Mouse (Mus musculus) colon, adult 2 months (tissue): Measurements from ENCODE around the gene Slc22a14. TPM values are rescaled to one million over a fixed set of nuclear protein-coding genes. Genes with fewer than 3 reads are reported as not detected.

ENCODE experiments used
- polyA plus RNA-seq: library from polyadenylated mRNA; depleted of rRNA; stranded (reverse); fragments of >200 nt; gene quantifications from 2 replicates; pipeline ENCODE4 v1.2.3, GENCODE M21; 2012; rRNA removed

Slc22a14 gene
- polyA plus RNA-seq = not detected in 2 replicates

DNA sequence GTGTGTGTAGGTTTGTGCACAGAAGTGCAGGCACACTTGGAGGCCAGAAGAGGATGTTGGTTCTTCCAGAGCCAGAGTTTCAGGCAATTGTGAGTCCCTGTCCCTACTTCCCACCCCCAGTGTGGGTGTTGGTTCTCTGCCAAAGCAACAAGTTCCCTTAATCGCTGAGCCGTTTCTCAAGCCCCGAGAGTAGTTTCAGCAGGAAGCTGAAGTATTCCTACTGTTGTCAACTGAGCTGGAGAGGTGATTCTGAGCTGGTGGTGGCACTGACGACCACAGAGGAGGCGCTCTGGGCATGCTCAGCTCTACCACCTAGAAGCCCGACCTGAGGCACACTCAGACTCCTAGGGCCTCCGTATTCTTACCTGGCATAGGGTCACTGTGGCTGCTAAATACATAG is at the start of gene Slc22a14:
Gene Slc22a14, minus strand, starts transcription at position 270 of the 400 bp plus-strand sequence.

DNA sequence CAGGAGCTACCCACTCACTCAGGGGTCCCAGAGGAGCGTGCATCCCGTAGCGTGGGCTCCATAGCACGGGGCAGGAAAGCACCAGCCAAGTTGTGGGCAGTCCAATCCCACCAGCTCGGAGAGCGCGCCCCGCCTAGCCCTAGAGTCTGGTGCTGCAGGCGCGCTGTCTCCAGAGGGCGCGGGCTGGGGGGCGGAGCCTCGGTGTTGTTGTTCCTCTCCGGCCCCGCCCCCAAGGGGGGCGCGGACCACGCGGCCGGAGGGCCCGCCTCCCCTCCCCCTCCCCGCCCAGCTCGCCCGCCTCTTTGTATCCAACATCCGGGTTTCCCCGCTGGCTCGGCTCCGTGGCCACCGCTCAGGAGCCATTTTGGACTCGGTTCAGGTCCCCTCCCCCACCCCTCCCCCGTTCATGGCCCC is 36.5 kb upstream of the Slc22a14 start, which contains the start of gene Acvr2b:
Gene Acvr2b, plus strand, starts transcription at position 318 of the 414 bp plus-strand sequence.

GRCm38 (mm10) chr9:119357331-119358057 is 7.9 kb downstream of the Slc22a14 start, which contains the start of gene Xylb:
Gene Xylb (plus strand): TSS chr9:119357381.

DNA sequence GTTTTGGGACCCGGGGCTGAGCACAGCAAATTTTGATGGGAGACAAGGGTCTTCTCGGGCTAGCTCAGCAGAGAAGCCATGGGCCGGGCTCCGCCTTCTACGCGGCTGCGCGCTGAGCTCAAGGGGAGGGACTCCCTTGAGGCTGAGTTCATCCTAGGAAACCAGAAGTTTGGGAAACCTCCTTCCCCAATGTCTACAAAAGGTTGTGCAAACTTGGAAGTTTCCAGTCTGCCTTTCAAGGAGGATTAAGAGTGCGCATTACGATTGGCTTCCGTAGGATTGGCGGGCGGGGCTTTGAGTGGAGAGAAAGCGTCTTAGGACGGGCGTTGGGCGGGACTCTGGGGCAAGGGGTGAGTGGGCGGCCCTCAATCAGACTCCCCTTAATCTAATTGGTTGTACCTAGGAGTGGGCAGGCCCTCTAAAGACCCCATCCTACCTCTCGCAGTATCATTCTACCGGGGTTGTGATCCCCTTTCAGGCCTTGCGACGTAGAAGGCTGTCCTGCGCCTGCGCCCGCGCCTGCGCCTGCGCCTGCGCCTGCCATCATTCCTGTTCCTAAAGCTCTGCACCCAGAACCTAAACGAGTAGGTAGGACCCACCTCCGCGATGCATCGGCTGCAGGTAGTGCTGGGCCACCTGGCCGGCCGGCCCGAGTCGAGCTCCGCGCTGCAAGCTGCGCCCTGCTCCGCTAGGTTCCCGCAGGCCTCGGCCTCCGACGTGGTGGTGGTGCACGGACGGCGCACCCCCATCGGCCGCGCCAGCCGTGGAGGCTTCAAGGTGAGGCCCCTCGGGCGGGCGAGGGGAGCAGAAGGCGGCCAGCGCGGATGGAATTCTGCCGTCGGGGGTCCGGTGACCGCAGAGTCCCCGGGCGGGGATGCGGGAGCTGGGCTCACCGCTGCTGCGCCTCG is 24.2 kb downstream of the Slc22a14 start, which contains the start of gene Myd88:
Gene Myd88, minus strand, starts transcription at position 503 of the 908 bp plus-strand sequence.

DNA sequence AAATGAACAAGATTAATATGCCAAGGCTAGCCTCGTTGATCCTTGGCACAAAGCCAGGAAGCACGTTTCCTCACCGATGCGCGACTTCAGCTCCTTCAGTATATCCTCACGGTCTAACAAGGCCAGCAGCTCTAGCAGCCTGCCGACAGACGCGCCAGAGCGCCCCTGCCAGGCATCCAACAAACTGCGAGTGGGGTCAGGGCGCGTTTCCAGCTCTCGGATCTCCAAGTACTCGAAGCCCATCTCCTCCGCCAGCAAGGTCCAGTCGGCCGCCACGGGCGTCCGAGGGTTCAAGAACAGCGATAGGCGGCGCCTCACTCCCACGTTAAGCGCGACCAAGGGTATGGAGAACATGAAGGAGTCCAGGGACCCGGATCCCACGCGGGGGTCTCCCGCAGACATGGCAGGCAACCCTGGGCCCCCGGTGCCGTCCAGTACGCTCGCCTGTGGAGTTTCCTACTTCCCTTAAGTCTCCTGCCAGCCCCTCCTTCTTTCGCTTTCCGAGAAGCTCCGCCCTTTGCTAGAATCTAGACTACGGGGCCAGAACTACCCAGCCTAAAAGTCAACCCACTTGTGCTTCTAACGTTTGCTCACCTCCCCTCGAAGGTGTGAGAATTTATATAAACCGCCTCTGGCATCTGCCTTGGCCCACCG is 25.7 kb downstream of the Slc22a14 start, which contains the start of gene Acaa1a:
Gene Acaa1a, plus strand, starts transcription at position 119 of the 654 bp plus-strand sequence.

DNA sequence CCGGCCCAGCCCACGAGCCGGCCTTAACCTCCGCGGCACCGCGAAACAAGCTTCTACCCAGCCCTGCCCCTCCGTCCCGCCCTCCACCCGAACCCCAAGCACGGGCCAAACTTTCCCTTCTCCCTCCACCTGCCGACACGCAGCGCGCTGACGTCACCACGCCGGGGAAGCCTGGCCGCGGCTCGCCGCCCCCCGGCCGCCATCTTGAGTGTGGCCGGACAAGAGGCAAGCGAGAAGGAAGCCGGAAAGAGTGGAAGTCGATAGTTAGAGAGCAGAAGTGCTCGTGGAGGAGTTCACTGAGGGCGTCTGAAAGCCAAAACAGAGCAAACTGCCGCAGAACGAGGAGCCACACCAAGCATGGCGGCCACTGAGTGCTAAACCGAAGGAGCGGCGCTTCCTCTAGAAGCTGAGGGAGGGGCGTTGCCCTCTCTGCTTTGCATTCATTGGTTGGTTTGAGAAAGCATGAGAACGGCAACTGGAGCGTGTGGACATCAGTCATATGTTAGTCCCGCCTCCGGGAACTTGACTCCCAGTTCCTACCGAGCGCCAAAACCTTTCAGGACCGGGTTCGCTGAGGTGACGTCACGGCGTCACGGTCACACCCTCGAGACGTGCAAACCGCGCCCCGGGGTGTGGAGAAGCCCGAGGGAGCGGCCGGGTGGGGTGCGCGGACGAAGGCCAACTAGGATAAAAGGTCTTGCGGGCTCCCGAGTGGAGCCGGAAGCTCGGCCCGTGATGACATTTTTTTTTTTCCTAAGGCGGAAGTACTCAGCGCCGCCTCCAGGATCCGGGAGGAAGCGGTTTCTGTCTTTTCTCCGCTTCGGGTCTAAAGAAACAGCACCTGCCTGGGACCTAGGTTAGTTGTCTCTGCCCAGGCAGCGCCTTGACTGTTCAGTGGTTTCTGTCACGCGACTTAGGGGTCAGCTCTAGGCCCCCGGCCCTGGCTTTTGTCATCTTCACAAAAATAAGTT is 42.8 kb downstream of the Slc22a14 start, which contains the start of gene Oxsr1:
Gene Oxsr1, minus strand, starts transcription at position 139 of the 971 bp plus-strand sequence.

DNA sequence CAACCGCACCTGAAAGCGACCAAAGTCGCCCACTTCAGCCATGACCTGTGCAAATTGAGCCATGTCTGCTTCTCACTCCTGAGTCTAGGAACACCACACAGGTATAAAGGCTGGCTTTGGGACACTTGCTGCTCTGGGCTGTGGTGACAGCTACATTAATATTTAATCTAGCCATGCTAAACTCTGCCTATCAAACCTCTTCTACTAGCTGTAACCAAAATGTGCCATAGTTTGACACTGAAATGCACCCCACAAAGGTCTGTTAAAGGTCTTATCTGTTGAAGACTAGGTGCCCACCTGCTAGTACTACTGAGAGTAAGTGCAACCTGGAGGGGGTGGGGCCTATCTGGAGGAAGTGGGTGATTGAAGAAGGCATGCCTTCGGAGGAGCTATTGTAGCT is 156.4 kb downstream of the Slc22a14 start, which contains the start of gene Slc22a13:
Gene Slc22a13, minus strand, starts transcription at position 101 of the 400 bp plus-strand sequence.

DNA sequence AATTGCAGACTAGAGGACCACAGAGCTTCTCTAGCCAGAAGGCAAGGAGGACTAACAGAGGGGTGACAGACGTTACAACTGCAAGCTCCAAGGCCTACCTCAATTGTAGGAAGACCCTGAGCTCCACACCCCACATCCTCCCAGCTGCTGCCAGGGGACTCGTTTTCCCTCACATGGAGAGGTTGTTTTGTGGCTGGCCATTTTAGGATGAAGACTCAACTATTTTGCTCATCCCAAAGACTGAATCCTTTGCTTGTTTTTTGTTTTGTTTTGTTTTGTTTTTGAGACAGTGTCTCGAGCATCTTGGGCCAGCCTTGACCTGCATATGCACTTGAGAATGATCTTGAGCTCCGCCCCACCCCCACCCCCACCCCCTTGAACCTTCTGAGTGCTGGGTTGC is 206.5 kb downstream of the Slc22a14 start, which contains the start of gene Gm47289:
Gene Gm47289, plus strand, starts transcription at position 301 of the 400 bp plus-strand sequence.

GRCm38 (mm10) chr9:119156278-119157201 is 208.8 kb downstream of the Slc22a14 start, which contains the start of gene Acaa1b:
Gene Acaa1b (minus strand): TSS chr9:119157093.

Other genes with a start within 250 kb of the Slc22a14 start
- 4.8 and 13.7 TPM in 2 replicates for gene Acaa1b, start 208.5 kb downstream of the Slc22a14 start, polyA plus RNA-seq
- gene Gm47289, start 206.4 kb downstream of the Slc22a14 start, polyA plus RNA-seq = not detected in 2 replicates
- 0.13 TPM in 1 of 2 replicates, not detected in the other for gene Slc22a13, start 156.5 kb downstream of the Slc22a14 start, polyA plus RNA-seq
- 14.6 and 14.7 TPM in 2 replicates for gene Oxsr1, start 43.1 kb downstream of the Slc22a14 start, polyA plus RNA-seq
- gene Acaa1a, start 25.9 kb downstream of the Slc22a14 start, polyA plus RNA-seq = 322 and 341 TPM in 2 replicates
- 25.8 and 28.6 TPM in 2 replicates for gene Myd88, start 24.1 kb downstream of the Slc22a14 start, polyA plus RNA-seq
- gene Xylb, start 8.2 kb downstream of the Slc22a14 start, polyA plus RNA-seq = 6.4 and 9.0 TPM in 2 replicates
- 6.4 and 6.9 TPM in 2 replicates for gene Acvr2b, start 36.6 kb upstream of the Slc22a14 start, polyA plus RNA-seq
- 2.4 and 2.5 TPM in 2 replicates for gene Exog, start 79.4 kb upstream of the Slc22a14 start, polyA plus RNA-seq
- gene Scn5a, start 213.5 kb upstream of the Slc22a14 start, polyA plus RNA-seq = 0.71 TPM in 2 replicates